Mouse (Mus musculus) limb, embryonic 10.5 days (tissue): ENCODE results near the gene Tet1. TPM values are rescaled to one million over a fixed set of nuclear protein-coding genes. Genes with fewer than 3 reads are reported as not detected.

Source experiments
- polyA plus RNA-seq: library from polyadenylated mRNA; unstranded; fragments of >200 nt; fragmentation: Nextera tagmentation; extraction: Ambion mirVana; gene quantifications from 2 replicates; pipeline ENCODE4 v1.2.1, GENCODE M21; 2016

Tet1 gene
- polyA plus RNA-seq, 1 experiment from 2014 or later = 30.6 TPM

Other genes with a start within 250 kb of the Tet1 start
- 1.2 and 1.3 TPM in 2 replicates for gene Stox1, start 182.9 kb downstream of the Tet1 start, polyA plus RNA-seq
- 143 and 175 TPM in 2 replicates for gene Ccar1, start 116.7 kb downstream of the Tet1 start, polyA plus RNA-seq
- 8.8 and 11.3 TPM in 2 replicates for gene Slc25a16, start 11.6 kb upstream of the Tet1 start, polyA plus RNA-seq
- gene Dna2, start 38.0 kb upstream of the Tet1 start, polyA plus RNA-seq = 38.9 and 40.7 TPM in 2 replicates
- gene Rufy2, start 71.2 kb upstream of the Tet1 start, polyA plus RNA-seq = 20.5 and 23.9 TPM in 2 replicates
- 162 and 170 TPM in 2 replicates for gene Hnrnph3, start 115.2 kb upstream of the Tet1 start, polyA plus RNA-seq
- gene Pbld2, start 115.3 kb upstream of the Tet1 start, polyA plus RNA-seq = 0.94 and 1.1 TPM in 2 replicates
- 1.9 and 2.4 TPM in 2 replicates for gene Pbld1, start 151.2 kb upstream of the Tet1 start, polyA plus RNA-seq
- 0.14 TPM in 2 replicates for gene Atoh7, start 190.7 kb upstream of the Tet1 start, polyA plus RNA-seq